Mouse (Mus musculus) embryo, embryonic 10 days (tissue): ENCODE measurements at regions not wholly inside any gene's neighbourhood (a gene's known extent, or its start where the extent isn't known, plus 50 kb on each side); places are given as distances from the start of the nearest gene placed in this dataset.
A peak's percentile ranks its signal among the peaks of the same experiment; 100 is the strongest.
"Not testable (repeated sequence)": the region's sequence is repeated elsewhere in the genome, so short reads cannot be mapped to it uniquely, and the experiment has no call there.

ENCODE experiments used
- DNase-seq: peaks from one replicate; pipeline ENCODE4 v3.0.0-alpha.2; 2015; ENCODE audit warnings: low spot score

DNA sequence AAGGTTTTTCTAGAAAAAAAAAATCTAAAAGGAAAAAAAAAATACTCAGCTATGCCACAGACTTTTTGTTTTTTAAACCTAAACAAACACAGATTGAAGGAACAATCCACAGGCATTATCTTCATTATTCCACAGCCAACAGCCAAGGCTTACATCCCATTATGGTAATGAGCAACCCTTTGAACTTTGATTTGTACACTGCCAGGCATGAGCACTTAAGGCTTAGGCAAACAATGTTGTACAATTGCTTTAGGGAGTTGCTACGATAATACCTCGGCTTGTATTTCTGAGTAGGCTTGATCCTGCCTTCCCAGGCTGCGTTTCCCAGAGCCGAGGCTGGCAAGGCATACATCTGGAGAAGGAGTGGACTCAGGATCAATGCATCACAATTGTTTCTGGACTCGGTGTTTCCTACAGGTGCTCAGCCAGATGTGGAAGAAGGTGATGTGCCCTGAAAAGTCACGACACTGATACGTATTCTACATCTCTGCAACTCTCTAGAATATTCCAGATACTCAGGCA is 409.0 kb upstream of the Igfbp7 start:
- peak; percentile 18 for DNase-seq

DNA sequence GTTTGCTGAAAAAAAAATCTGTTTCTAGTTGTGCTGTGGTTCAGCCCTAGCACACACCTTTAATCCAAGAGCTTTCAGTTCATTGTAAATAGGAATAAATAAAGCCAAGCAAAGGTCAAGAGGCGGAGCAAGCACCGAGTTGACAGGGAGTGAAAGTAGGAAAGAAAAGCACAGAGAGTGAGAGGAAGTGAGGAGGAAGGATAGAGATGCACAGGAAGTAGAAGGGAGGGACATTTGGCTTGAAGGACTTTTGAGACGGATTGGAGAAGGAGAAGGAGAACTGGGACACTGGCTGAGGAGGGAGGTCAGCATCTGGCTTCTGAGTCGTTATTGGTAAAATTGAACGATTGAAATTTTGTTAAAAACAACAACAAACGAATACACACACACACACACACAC is 402.0 kb upstream of the Igfbp7 start:
- no peak for DNase-seq

DNA sequence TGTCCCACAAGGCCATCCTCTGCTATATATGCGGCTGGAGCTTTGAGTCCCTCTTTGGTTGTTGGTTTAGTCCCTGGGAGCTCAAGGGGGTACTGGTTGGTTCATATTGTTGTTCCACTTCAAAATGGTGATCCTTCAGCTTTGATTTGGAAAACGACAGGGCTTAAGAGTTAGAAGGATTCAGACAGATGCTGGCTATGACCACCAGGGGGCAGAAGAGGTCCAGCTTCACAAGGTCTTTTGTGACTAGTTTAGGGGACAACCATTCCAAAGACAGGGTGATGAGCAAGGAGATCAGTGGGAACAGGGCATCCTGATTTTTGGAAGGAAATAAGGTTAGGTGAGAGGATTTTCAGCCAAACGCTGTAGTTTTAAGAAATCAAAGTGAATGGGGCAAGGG is 399.9 kb upstream of the Igfbp7 start:
- DNase-seq = peak; percentile 84

DNA sequence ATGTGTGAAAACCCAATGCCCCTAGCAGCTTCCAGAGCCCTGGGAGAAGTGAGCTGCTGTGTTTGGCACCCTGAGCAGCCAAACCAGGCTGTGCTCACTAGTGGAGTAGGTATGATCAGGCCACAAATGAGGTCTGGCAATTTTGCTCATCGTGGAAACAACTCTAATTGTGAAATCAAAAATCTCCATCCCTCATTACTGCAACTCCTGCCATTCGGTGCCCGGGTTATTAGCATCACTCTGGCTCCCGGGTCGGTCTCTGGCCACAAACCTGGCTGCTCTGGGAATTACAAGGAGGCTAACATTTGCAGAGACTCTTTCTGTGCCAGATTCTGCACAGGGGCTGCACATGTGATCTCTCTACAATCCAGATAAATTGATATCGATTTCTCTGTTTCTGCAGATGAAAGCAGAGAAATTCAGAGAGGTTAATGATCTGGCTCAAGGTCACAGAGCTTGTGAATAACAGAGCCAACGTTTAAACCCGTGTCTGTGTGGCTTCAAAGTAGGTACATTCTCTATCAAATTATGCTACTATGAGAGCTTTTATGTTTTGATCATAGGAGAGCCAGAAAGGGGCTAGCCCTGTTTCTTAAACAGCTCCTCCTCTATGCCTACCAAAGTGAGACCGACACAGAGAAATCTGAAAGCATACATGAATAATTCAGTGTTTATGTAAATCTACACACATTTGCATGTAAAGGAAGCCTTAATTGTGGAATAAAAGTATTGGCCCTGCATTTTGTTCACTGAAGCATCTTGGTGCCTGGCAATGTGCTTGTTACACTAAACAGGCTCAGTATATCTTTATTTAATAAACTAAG is 398.7 kb upstream of the Igfbp7 start:
- no peak for DNase-seq

DNA sequence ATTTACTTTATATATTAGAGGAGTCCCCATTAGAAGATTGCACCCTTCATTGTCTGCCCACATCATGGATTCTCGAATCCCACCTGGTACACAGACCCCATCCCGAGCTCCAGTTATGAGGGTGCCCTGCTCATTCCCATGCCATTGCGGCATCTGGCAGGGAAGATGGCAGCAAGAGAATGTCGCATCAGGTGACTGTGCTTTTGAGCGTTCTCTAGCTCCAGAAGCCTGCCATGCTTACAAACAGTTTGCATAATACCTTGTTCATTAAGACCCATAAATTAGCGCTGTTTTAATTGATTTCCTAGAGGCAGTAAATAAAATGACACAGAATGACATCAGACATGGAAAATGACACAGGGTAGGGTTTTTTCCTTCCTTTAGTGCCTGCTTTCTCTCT is 398.0 kb upstream of the Igfbp7 start:
- DNase-seq = no peak

DNA sequence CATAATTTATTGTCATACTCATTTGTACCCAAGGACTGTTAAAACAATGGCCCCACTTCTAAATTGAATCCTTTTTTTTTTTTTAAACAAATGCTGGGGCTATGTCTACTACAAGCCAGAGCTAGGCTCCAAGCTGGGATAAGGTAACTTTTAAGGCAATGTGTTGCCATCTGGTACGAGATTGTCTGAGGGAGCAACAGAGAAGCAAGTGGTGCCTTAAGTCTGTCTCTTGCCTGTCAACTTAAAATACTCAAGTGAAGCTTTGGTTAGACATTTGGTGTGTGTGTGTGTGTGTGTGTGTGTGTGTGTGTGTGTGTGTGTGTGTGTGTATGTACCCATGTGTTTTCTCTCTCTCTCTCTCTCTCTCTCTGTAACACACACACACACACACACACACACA is 397.5 kb upstream of the Igfbp7 start:
- DNase-seq = no peak

DNA sequence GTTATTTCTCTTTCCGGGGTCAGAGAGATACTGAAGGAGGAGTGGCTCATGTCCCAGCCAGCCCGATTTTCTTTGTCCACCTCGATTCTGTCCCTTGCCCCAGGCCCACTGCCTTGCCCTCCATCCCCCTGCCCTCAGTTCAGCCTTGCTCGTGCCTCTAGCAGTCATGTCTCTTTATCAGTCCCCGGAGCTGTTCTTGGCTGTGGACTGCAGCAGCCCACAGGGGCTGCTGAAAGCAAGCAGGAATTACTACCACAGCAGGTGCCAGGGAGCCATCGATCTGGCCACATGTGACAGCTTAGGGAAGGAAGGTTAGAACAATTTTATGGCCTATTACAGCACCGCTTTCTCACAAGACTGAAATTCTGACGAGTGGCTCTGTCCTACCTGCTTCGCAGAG is 396.3 kb upstream of the Igfbp7 start:
- DNase-seq = peak; percentile 8

DNA sequence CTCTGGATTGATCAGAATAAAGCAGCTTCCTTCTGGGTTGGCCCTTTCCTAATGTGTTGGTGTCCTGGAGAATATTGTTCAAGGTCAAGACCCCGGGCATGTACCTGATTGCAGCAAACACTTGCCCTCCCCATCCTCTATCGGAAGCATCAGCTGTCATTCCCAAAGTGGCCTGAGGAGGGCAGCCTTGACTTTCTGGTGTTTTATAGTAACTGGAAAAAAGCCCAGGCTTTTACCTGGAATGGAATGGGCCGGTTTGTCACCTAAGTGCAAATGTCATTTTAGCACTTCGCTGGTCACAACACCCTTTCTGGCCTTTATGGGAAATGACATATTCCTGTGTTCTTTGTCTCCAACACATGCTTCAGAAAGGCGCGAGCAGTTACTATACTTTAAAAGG is 395.7 kb upstream of the Igfbp7 start:
- peak; percentile 55 for DNase-seq

DNA sequence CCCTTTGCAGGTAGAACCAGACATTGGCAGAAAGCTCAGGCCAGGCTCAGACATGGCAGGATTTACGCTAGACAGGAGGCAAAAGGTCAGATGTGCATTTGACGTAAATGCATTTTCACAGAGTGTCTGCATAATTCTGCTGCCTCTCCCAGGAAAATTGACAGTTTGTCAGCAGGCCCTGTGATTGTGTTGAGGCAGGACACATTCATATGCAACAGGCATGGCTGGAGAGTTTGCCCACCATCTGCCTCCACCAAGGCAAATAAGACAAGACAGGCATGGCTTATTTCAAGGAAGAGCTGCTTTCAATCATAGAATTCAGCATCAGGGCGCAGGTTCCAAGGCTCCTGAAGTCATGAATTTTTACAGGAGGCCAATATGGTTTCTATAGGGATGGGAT is 389.1 kb upstream of the Igfbp7 start:
- no peak for DNase-seq

DNA sequence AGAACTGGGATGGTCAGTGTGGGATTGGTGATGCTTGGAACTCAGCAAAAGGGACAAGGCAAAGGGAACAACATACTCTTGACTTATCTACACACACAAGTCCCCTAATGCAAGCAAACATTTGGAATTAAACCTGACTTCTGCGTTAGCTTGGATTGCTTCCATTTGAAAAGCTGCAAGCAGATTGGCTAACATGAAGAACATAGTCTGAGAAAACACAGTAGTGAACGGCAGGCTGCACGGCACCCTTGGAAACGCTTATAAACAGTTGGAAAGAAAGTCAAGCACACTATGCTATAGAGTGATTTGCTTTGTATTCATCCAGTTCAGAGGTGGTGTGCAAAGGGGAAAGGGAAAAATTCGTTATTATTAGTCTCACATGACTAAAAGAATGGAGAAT is 387.9 kb upstream of the Igfbp7 start:
- DNase-seq = no peak

DNA sequence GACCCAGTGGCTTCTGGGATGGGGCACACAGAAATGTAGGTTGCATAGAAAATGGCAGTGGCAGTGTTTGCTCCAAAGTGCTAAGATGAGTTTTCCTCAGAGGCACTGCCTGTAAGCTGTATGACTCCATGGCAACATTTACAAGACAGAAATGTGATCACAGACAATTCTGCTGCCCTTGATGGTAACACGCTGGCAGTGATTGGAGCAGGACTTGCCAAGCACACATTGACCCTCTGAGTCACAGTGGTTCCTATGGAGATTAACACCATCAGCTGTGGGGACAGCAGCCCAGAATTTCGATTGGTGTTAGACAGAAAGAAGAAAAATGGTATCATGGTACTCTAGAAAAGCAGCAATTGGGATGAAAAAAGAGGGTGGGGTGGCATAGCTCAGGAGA is 376.1 kb upstream of the Igfbp7 start:
- no peak for DNase-seq

DNA sequence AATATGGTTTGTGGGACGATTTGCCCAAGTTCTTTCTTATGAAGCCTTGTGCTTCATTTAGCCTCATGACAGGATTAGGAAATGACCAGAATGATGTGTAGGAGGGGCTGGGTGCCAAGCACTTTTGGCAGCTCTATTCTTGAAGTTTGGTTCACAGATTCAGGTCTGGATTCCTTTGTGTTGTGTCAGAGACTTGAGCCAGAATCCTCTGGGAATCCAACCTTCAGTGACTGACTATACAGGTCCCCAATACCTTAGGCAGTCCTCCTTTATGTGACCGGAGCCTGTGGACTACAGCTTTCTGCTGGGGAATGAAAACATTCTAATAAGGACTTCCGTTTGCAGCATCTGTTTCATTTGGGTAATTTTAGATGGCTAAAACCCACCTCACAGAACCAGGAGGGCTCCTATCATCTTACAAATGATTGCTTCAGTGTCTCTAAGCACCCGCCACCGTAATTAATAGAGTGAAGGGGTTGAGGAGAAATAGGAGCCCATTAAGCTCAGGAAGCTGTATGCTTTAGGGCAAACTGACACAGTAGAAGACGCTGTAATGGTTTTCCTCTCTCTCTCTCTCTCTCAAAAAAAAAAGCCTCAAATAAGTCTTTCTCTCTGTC is 354.7 kb upstream of the Igfbp7 start:
- no peak for DNase-seq

DNA sequence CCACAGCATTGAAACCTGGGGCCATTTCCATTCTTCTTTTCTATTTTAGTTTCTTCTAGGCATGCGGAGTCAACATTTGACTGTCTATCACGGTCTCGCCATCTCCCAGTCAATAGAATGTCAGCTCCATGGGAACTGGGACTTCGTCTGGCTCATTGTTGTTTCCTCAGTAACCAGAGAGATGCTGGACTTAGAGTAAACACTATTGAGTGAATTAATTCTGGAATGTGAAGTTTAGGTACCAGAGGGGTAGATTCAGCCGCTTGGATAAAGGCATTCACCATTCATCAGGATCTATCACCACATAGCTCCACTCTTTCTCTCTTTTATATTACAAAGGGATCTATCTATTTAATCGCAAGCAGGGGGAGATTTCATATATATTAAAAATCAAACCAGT is 354.2 kb upstream of the Igfbp7 start:
- DNase-seq = no peak

DNA sequence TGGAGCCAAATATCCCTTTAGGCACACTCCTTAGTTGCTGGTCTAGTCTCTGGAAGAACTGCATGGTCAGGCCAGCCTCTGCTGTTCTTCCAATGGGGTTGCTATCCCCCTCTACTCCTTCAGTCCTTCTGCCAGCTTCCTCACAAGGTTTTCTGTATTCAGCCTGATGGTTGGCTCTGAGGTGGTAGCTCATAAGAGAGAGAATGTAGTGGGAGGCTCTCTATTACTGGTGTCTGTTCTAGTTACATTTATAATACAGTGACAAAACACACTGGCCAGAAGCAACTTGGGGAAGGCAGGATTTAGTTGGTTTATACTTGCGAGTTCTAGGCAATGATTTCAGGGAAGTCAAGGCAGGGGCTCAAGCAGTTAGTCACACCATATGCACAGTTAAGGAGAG is 341.1 kb upstream of the Igfbp7 start:
- no peak for DNase-seq

DNA sequence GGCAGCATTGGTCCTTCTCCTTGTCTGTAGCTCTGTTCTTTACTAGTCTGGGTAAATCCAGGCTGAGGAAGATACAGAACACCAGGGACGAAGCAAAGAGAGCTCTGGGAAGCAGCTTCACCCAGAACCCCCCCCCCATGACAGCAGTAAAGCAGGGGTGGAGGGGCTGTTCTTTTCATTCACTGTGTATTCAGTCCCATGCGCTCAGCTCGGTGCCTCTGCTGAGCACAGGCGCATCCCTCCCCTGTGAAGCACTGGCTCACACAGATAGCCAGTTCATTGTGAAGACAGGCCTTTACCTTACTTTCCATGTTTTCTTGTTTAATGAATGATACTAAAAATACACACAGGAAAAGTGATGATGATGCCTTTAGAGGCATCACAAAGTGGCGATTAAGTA is 338.8 kb upstream of the Igfbp7 start:
- DNase-seq = no peak

DNA sequence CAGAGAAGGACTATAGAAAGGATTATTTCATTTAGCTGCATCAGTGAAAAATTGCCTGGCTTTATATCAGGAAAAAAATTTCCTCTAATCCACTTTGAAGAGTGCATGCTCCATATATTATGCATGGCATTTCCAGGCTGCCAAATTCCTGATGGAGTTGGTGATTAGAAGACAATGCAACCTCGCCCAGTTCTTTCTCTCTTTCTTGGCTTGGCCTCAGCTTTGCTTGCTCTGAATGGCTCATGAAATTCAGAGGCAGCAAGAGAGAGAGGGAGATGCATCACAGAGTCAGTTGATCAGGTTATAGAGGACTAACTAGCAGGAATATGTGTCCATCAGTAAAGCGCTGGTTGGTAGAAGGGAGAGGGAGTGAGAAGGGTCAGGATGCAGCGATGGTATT is 335.6 kb upstream of the Igfbp7 start:
- no peak for DNase-seq

DNA sequence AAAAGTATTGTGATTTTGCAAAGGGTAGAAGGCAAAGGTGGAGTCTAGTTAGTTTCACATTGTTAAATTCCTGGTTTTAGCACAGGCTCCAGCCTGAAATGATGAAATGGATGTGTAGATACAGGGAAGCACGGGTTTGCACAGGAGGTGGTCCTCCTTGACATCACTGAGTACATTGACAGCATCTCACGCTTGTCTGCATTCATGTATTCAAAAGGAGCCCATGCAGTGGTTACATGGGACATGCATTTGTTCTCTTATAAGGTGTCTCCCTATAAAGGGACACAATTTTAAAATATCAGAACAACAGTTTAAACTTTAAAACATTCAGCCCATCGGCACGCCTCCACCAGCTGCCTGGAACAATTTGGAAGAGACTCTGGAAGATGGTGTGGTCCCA is 322.4 kb upstream of the Igfbp7 start:
- not testable (repeated sequence) for DNase-seq

DNA sequence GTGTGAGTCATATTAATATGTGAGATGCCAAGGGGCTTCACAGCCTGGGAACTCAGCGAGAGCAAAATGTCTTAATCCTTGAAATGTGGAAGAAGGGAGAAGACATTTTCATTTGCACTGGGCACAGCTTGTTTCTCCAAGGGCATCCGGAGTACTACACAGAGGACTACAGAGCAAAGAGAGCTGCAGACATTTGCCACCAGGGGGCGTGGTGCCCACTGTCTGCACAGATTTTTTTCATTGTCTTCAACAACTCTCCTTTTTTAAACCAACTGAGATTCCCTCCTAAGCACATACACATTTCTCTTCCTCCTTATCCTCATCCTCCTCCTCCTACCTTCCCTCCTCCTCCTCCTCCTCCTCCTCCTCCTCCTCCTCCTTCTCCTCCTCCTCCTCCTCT is 273.8 kb upstream of the Igfbp7 start:
- DNase-seq = no peak

DNA sequence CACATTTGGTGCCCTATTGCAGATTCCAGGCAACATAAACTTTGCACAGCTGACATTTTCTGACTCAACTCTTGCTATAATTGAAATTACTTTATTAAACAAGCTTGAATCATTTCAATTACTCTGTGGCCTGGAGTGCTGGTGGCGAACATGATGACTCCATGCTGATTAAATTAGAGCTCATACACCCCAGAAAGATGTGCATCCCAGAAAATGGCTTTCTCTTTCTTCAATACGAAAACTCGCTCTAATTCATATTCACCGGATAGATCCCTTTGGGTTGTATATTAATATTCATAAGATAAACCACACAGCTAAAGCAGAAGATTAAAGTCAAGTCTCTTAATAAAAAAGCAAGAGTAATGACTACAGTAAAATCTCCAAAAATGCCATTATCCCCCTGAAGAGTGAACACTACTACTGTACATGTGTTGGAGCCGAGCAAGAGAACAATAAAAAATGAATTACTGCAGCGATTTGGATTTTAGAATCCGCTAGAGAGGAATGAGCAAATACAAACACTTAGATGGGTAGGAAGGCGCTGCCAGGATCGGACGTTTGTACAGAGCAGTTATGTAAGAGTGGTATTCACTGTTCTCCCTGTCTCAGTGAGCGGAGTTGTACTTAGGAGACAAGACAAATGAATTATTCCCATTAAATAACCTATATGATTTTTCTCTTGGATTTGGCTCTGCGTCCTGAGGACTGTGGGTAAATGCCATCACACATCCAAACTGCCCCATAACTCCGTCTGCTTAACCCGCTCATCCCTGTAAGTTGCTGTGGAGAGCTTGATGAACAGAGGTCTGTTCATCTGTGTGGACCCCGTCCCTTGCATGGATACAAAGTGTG is 264.5 kb upstream of the Igfbp7 start:
- no peak for DNase-seq

DNA sequence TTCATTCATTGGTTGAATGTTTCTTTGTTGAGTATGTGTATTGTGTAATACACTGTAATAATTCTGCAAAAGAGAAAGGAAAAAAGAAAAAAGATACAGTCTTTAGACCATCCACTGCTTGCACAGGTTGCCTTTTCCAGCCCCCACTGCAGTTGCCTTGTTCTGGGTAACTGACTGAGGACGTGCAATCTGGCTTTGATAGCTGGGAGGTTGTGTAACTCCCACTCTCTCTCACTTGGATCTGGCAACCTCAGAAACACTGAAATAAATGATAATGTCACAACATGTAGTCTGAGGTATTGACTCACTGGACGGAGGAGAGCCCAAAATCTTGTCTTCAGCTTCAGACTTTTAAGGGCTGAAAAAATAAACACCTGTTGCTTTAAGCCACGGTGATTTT is 255.3 kb upstream of the Igfbp7 start:
- DNase-seq = no peak

DNA sequence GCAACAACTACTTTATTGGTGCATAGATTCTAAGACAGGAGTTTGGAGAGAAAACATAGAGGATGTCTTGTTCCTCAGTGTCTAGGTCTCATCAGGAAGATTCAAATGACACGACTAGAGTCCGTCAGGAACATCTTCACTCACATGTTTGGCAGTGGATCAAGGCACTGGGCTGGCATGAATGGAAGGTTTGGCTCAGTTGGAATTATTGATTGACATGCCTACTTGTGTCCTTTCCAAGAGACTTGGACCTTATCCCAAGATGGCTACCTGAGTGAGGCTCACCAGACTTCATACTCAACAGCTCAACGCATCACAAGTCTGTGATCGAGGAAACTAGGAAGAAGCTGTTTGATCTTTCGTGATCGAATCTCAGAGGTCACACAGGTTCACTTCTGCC is 251.2 kb upstream of the Igfbp7 start:
- no peak for DNase-seq

DNA sequence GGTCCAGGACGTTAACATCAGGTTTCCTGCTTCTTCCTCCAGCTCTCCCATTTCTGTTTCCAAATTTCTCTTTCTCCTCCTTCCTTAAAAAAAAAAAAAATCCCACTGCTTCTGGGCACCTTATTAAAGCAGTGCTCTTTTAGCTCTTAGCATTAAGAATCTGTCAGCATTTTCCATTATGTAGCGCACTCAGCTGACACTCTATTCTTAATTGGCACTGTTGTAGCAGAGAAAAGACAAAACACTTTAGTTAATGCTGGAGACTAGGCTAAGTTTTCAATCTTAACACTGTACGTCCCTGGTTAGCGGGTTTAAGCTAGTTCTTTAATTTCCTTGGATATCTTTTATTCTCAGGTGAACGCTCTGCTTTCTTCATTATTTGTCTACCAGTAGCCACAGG is 236.8 kb upstream of the Igfbp7 start:
- DNase-seq = no peak

DNA sequence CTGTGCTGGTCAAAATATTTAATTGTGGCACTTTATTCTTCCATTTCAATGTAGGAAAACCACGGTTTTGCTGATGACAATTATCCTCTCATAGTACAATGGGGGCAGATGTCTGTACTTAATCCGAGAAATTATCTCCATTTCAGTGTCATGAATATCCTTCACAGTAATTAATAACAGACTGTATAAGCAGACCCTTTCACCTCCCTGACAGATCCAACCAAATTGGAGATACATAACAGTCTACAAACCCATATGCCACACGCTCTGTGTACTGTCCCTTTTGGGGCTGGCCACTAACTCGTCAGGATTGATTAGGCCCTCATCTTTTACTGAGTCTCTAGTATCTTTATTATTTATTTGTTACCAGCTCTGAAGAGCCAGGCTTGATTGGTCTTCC is 212.6 kb upstream of the Igfbp7 start:
- no peak for DNase-seq
